Mouse (Mus musculus): ENCODE data around the gene Dip2b. TPM values are rescaled to one million over a fixed set of nuclear protein-coding genes. Genes with fewer than 3 reads are reported as not detected.

Dip2b gene
- polyA plus RNA-seq, 1 experiment from 2014 or later: 2.4 TPM

DNA sequence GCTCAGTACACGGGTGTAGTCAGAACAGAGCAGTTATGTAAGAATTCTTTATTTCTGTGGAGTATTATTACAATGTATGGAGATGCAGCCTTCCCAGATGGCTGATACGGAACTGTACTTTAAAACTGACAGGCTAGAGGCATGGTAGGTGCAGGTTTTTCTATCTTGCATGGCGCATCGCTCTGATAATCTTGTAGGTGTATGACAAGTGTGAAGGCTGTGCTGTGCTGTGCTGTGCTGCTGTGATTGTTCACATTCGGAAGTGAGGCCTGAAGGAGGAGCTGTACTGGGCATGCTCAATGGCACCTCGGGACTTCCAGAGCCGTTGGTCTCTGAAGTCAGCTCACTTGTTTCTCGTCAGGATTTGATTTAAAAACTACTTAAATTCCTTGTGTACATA, 31.6 kb downstream of the Dip2b start:
- no peak overlapping the region for H3K9ac ChIP-seq
- no peaks in the 10 kb centered on the region for H3K9me3 ChIP-seq (replicated peaks)
- no peaks in the 10 kb centered on the region for H3K27me3 ChIP-seq
- H3K4me2 ChIP-seq: no peak overlapping the region
- no peak overlapping the region for H3K4me3 ChIP-seq (replicated peaks)
- no peak overlapping the region for H3K27ac ChIP-seq (replicated peaks)
- no peak for ATAC-seq (ENCODE audit: insufficient read depth)
- 68% methylated on average over 8 of the region's 8 CpGs for WGBS (ENCODE audit: insufficient replicate concordance)
- no peaks in the 10 kb centered on the region for H3K36me3 ChIP-seq (replicated peaks)
- H3K4me1 ChIP-seq (replicated peaks): peaks cover 26% of the 10 kb centered on the region

DNA sequence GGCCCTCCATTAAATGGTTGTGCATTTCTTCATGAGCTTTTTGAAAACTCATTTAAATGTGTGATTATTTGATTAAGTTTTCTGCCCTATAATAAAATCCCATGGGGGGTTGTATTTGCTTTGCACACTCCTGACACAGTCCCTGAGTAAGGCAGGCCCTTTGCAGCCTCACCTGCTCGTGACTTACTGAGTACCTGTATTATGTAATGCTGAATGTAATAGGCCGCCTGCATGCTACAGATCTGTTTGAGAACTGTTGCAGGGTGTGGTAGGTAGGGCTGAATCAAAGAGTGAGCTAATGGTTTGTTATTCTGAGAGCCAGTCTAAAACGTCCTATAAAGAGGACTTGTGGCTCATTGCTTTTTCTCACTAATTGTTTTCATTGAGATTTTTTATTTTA, 33.4 kb downstream of the Dip2b start:
- ATAC-seq (ENCODE audit: insufficient read depth): no peak
- WGBS (ENCODE audit: insufficient replicate concordance): 57% methylated on average over 3 of the region's 3 CpGs
- no peaks in the 10 kb centered on the region for H3K9me3 ChIP-seq (replicated peaks)

DNA sequence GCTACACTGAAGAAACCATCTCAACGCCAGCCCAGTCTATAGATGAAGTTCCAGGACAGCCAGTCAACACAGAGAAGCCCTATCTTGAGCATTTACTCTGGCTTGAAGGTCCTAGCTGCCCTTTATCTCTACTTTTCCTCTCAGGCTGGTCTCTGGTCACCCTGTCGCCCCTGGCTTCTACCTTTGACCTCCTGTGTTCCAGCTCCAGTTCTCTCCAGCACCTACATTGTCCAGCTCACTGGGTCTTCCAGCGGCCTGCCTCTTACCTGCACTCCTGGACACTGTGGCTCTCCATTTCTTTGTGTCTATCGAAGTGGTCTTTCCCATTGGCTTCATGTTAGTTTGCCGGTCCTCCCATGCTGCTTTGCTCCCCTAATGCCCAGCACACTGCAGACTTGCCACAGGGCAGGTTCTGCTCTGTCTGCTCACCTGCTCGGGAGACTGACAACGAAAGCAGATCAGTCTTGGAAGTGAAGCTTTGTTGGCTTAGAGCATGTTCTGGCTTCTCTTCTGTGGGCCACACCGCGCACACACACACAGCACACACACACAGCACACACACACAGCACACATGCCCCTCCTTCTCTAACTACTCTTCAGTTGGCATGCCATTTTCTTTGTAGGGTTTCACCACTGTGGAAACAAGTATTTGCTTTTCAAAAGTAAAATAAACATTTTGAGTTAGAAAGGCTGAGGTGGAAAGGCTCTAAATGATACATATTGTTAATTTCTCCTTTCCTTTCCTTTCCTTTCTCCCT, 35.4 kb downstream of the Dip2b start:
- ATAC-seq (ENCODE audit: insufficient read depth): peak; percentile 41; the same call in 1 of the 2 replicates
- 60% methylated on average over 9 of the region's 9 CpGs for WGBS (ENCODE audit: insufficient replicate concordance)
- Histone ChIP-seq H3K27me3 (no peaks in the 10 kb centered on the region), H3K4me3 (replicated peaks) (no peak overlapping the region), H3K4me1 (replicated peaks) (peaks cover 39% of the 10 kb centered on the region), H3K4me2 (no peak overlapping the region), H3K9me3 (replicated peaks) (no peaks in the 10 kb centered on the region), H3K36me3 (replicated peaks) (no peaks in the 10 kb centered on the region), H3K9ac (no peak overlapping the region), H3K27ac (replicated peaks) (peak overlapping the region; percentile 51)

More for the DNA sequence above, 33.4 kb downstream of the Dip2b start:
- peaks cover 36% of the 10 kb centered on the region for H3K4me1 ChIP-seq (replicated peaks)
- no peak overlapping the region for H3K27ac ChIP-seq (replicated peaks)
- H3K36me3 ChIP-seq (replicated peaks): no peaks in the 10 kb centered on the region
- no peak overlapping the region for H3K4me2 ChIP-seq
- no peak overlapping the region for H3K4me3 ChIP-seq (replicated peaks)
- H3K27me3 ChIP-seq: no peaks in the 10 kb centered on the region
- no peak overlapping the region for H3K9ac ChIP-seq

DNA sequence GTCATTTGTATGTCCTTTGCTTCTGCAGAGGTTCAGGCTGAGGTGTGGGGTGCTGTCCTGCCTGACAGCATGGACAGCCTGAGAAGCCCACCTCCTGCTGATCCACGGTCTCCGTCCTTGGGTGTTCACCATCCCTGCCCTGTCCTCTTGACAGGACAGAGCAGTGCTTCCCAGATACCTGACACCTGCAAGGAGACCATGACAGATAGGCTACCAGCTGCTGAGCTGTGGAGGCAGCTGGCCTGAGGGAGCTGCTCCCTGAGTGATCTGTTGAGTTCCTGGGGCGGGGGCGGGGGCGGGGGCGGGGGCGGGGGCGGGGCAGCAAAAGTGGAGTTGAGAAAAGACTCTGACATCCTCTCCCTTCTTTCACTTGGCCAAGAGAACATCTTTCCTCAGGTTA, 36.3 kb downstream of the Dip2b start:
- Histone ChIP-seq H3K36me3 (replicated peaks) (no peaks in the 10 kb centered on the region), H3K4me2 (no peak overlapping the region), H3K27ac (replicated peaks) (no peak overlapping the region), H3K9ac (no peak overlapping the region), H3K4me1 (replicated peaks) (peaks cover 40% of the 10 kb centered on the region), H3K4me3 (replicated peaks) (no peak overlapping the region), H3K27me3 (no peaks in the 10 kb centered on the region), H3K9me3 (replicated peaks) (no peaks in the 10 kb centered on the region)
- no peak for ATAC-seq (ENCODE audit: insufficient read depth)
- WGBS (ENCODE audit: insufficient replicate concordance): 38% methylated on average over 8 of the region's 8 CpGs

DNA sequence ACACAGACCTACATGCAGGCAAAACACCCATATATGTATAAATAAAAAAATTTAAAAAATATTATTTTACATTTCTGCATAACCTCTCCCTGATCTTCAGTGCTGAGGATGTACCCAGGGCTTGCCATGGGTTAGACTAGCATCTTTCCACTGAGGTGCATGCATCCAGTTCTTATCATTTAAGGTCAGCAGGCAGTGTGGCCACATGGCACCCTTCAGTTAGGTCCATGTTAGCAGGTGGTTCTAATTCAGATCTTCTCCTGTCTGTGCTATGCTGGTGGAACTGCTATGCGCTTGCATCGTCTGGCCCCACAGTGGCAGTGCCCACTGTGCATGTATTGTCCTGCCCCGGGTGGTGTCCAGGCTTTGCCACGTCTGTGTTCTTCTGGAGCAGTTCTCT, 37.9 kb downstream of the Dip2b start:
- Histone ChIP-seq H3K27ac (replicated peaks) (peak overlapping the region; percentile 30; the same call in 1 of the 2 replicates), H3K4me3 (replicated peaks) (no peak overlapping the region), H3K4me2 (no peak overlapping the region), H3K4me1 (replicated peaks) (peaks cover 54% of the 10 kb centered on the region), H3K9ac (peak overlapping the region; percentile 3; the same call in 1 of the 2 replicates), H3K9me3 (replicated peaks) (no peaks in the 10 kb centered on the region), H3K27me3 (no peaks in the 10 kb centered on the region), H3K36me3 (replicated peaks) (no peaks in the 10 kb centered on the region)
- ATAC-seq (ENCODE audit: insufficient read depth): 0 out of 2 replicates have a peak, but pooled peaks have one; percentile 17
- WGBS (ENCODE audit: insufficient replicate concordance): 57% methylated on average over 4 of the region's 4 CpGs

DNA sequence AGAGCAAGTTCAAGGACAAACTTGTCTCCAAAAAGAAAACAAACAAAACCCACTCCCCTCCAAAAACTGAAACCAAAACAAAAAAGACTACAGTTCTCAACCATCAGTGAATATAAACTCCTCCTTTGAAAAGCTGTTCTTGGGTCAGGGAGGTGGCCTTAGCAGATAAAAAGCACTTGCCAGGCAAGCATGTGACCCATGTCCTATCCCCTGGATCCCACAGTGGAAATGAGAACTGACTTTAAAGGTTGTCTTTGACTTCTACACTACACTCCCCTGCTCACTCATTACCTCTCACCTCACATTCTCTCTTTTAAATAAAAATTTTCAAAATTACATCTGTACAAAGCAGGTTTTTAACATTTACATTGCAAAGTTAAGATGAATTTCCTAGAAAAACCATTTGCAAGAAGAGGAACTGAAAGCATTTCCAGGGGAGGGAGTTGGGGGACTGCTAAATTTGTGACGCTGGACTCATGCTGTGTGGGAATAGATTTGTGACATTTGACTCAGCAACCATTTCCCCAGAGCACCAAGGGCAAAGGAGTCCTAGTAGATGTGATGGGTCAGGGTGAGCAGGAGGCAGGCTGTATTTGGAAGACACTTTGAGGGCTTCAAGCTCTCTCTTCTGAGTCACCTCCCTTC, 42.5 kb downstream of the Dip2b start:
- peaks cover 38% of the 10 kb centered on the region for H3K4me1 ChIP-seq (replicated peaks)
- no peaks in the 10 kb centered on the region for H3K36me3 ChIP-seq (replicated peaks)
- no peaks in the 10 kb centered on the region for H3K9me3 ChIP-seq (replicated peaks)
- no peaks in the 10 kb centered on the region for H3K27me3 ChIP-seq
- no peak for ATAC-seq (ENCODE audit: insufficient read depth)
- 15% methylated on average over 1 of the region's 1 CpGs for WGBS (ENCODE audit: insufficient replicate concordance)
- H3K4me2 ChIP-seq: no peak overlapping the region
- H3K27ac ChIP-seq (replicated peaks): no peak overlapping the region
- no peak overlapping the region for H3K9ac ChIP-seq
- H3K4me3 ChIP-seq (replicated peaks): no peak overlapping the region

DNA sequence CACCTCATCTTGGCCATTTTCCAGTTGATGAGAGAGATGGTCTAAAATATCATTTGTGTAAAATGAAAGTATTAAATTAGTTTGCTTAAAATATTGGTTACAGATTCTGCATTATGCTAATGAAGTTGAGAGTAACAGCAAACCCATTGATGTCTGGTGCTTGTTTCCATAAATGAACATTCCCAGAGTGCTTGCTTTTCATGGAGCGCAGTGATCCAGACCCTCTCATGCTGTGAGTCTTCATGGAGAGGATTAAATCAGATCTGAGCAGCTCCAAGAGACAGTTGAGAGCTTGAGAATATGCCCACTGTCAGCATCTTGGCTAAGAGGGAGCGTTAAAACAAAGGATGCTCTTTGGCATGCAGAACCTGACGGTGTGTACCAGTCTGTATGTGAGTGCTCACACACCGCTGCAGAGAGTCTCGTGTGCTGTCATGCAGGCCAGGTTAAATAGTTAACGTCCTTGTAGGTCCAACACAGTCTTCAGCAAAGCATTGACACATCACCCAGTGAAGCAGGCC, 43.1 kb downstream of the Dip2b start:
- no peak for ATAC-seq (ENCODE audit: insufficient read depth)
- Histone ChIP-seq H3K9me3 (replicated peaks) (no peaks in the 10 kb centered on the region), H3K36me3 (replicated peaks) (no peaks in the 10 kb centered on the region), H3K4me2 (no peak overlapping the region), H3K9ac (no peak overlapping the region), H3K4me1 (replicated peaks) (peaks cover 34% of the 10 kb centered on the region), H3K4me3 (replicated peaks) (no peak overlapping the region), H3K27me3 (no peaks in the 10 kb centered on the region), H3K27ac (replicated peaks) (no peak overlapping the region)
- whole genome bisulfite sequencing (ENCODE audit: insufficient replicate concordance): 81% methylated on average over 6 of the region's 6 CpGs

DNA sequence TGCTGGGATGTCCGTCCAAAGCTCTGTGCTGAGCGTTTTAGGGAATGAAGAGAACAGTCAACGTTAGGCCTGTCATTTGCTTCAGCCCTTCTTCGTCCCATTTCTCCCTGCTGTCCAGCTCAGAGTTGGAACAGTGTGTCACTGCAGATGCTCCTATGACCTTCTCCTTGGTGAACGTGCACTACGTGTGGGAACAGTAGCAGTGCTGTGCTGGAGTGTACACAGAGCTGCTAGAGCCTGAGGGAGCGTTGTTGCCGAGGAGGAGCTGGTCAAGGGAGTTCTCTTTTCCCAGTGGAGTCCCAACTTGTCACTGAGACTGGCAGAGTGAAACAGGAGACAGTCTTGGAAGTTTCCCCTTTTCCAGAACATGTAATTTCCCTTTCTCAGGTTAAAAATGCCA, 43.6 kb downstream of the Dip2b start:
- ATAC-seq (ENCODE audit: insufficient read depth): peak; percentile 73; the same call in 1 of the 2 replicates
- 73% methylated on average over 8 of the region's 8 CpGs for WGBS (ENCODE audit: insufficient replicate concordance)
- Histone ChIP-seq H3K27me3 (no peaks in the 10 kb centered on the region), H3K9ac (no peak overlapping the region), H3K4me1 (replicated peaks) (peaks cover 29% of the 10 kb centered on the region), H3K9me3 (replicated peaks) (no peaks in the 10 kb centered on the region), H3K36me3 (replicated peaks) (no peaks in the 10 kb centered on the region), H3K4me2 (no peak overlapping the region), H3K4me3 (replicated peaks) (no peak overlapping the region), H3K27ac (replicated peaks) (no peak overlapping the region)

DNA sequence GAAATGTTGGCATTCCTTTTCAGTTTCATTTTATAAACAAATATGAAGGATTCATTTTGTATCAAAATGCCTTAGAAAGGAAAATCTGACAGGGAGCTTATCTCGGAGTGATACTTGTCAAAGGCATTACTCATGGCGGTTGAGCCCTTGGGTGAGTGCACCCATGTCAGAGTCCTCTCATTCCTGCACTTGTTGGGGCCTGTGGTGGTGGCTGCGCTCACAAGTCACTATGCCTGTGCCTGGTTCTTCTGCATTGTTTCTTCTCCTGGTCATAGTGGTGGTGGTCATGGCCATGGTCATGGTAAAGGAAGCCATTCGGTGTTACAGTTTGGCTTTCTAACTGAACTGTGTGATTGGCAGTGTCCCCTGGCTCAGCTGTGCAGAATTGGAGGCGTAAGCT, 44.3 kb downstream of the Dip2b start:
- no peaks in the 10 kb centered on the region for H3K36me3 ChIP-seq (replicated peaks)
- peaks cover 23% of the 10 kb centered on the region for H3K4me1 ChIP-seq (replicated peaks)
- H3K9ac ChIP-seq: no peak overlapping the region
- no peak overlapping the region for H3K27ac ChIP-seq (replicated peaks)
- no peak overlapping the region for H3K4me2 ChIP-seq
- ATAC-seq (ENCODE audit: insufficient read depth): no peak
- no peaks in the 10 kb centered on the region for H3K27me3 ChIP-seq
- H3K4me3 ChIP-seq (replicated peaks): no peak overlapping the region
- no peaks in the 10 kb centered on the region for H3K9me3 ChIP-seq (replicated peaks)
- WGBS (ENCODE audit: insufficient replicate concordance): 80% methylated on average over 5 of the region's 5 CpGs

DNA sequence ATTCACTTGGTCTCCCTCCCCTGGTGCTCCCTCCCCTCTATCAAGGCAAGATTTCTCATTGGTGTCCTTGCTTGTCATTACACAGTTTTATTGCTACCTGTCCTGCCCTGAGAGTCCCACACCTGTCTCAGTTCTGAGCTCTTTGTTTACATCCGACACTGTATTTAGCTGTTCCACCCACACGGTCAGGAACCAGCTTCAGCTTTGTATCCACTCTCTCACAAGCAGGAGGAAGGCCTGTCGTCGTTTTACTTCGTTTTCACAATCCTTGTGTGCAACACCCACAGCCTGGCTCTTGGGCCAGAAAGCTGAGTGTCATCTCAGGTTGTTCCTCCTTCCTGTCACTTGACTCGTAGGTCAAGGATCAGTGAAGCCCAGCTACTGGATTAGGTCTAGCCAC, 45.4 kb downstream of the Dip2b start:
- no peaks in the 10 kb centered on the region for H3K27me3 ChIP-seq
- H3K36me3 ChIP-seq (replicated peaks): no peaks in the 10 kb centered on the region
- H3K9me3 ChIP-seq (replicated peaks): no peaks in the 10 kb centered on the region
- H3K4me2 ChIP-seq: no peak overlapping the region
- H3K27ac ChIP-seq (replicated peaks): no peak overlapping the region
- peaks cover 22% of the 10 kb centered on the region for H3K4me1 ChIP-seq (replicated peaks)
- H3K9ac ChIP-seq: no peak overlapping the region
- 50% methylated on average over 6 of the region's 6 CpGs for WGBS (ENCODE audit: insufficient replicate concordance)
- ATAC-seq (ENCODE audit: insufficient read depth): no peak; the same call in 1 of the 2 replicates
- H3K4me3 ChIP-seq (replicated peaks): no peak overlapping the region

DNA sequence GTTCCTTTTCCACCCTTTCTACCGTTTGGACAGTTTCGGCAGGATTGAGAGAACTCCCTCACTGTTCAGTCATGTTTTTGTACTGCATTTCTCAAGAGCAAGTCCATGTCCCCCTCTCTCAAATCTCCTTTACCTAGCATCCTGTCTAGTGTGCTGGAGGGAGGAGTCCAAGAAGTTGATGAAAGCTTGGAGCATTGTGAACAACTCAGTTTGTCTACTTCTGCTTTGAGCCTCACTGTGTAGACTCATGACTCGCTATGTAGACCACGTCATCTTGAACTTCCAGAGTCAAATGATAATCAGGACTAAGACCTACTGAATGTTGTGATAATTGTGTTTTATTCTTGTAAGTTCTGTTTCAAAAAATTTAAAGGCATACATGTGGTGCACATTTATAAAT, 46.4 kb downstream of the Dip2b start:
- no peaks in the 10 kb centered on the region for H3K36me3 ChIP-seq (replicated peaks)
- no peak overlapping the region for H3K4me2 ChIP-seq
- ATAC-seq (ENCODE audit: insufficient read depth): no peak
- no peaks in the 10 kb centered on the region for H3K9me3 ChIP-seq (replicated peaks)
- no peak overlapping the region for H3K27ac ChIP-seq (replicated peaks)
- no peak overlapping the region for H3K9ac ChIP-seq
- no peak overlapping the region for H3K4me3 ChIP-seq (replicated peaks)
- H3K27me3 ChIP-seq: no peaks in the 10 kb centered on the region
- peaks cover 24% of the 10 kb centered on the region for H3K4me1 ChIP-seq (replicated peaks)
- WGBS (ENCODE audit: insufficient replicate concordance): 63% methylated on average over 4 of the region's 4 CpGs
